Mouse (Mus musculus) kidney, postnatal 36 days (tissue): ENCODE results near the gene Ntm.

Experiments used
- DNase-seq, 2 experiments: peaks; one replicate each; pipeline ENCODE4 v3.0.0; 2021 to 2022; ENCODE audit warnings: mixed read lengths in 2 of 2

Ntm gene

GRCm38 (mm10) chr9:29754374-29754773, 208.6 kb downstream of the Ntm start:
- no peak for DNase-seq

GRCm38 (mm10) chr9:29751396-29751795, 211.5 kb downstream of the Ntm start:
- DNase-seq = peak; percentile 22 to 55

- peak; percentile 18 to 51 for DNase-seq
Observed at GRCm38 (mm10) chr9:29750371-29751014, 212.4 kb downstream of the Ntm start.

- DNase-seq = no peak
Observed at GRCm38 (mm10) chr9:29748070-29748469, 214.9 kb downstream of the Ntm start.

GRCm38 (mm10) chr9:29738835-29739526, 224.0 kb downstream of the Ntm start:
- DNase-seq = no peak

- peak in 1 of 2 experiments; percentile 12 for DNase-seq
Observed at GRCm38 (mm10) chr9:29736031-29736430, 226.9 kb downstream of the Ntm start.

GRCm38 (mm10) chr9:29732895-29733294, 230.0 kb downstream of the Ntm start:
- no peak for DNase-seq

GRCm38 (mm10) chr9:29731672-29732071, 231.3 kb downstream of the Ntm start:
- DNase-seq = no peak

GRCm38 (mm10) chr9:29727540-29728432, 235.2 kb downstream of the Ntm start:
- no peak for DNase-seq

- no peak for DNase-seq
Observed at GRCm38 (mm10) chr9:29721461-29721860, 241.5 kb downstream of the Ntm start.

- no peak for DNase-seq
Observed at GRCm38 (mm10) chr9:29716795-29717194, 246.1 kb downstream of the Ntm start.

- DNase-seq = no peak
Observed at GRCm38 (mm10) chr9:29698276-29698675, 264.7 kb downstream of the Ntm start.

- no peak for DNase-seq
Observed at GRCm38 (mm10) chr9:29694151-29694550, 268.8 kb downstream of the Ntm start.

- no peak for DNase-seq
Observed at GRCm38 (mm10) chr9:29691186-29691855, 271.6 kb downstream of the Ntm start.

- DNase-seq = peak in 1 of 2 experiments; percentile 14
Observed at GRCm38 (mm10) chr9:29682224-29682623, 280.7 kb downstream of the Ntm start.

GRCm38 (mm10) chr9:29680677-29681076, 282.3 kb downstream of the Ntm start:
- DNase-seq = no peak

GRCm38 (mm10) chr9:29673911-29674310, 289.0 kb downstream of the Ntm start:
- peak; percentile 14 to 60 for DNase-seq

- no peak for DNase-seq
Observed at GRCm38 (mm10) chr9:29671861-29672260, 291.1 kb downstream of the Ntm start.

GRCm38 (mm10) chr9:29663286-29663685, 299.7 kb downstream of the Ntm start:
- no peak for DNase-seq

- peak; percentile 26 to 67 for DNase-seq
Observed at GRCm38 (mm10) chr9:29661468-29662145, 301.3 kb downstream of the Ntm start.

- DNase-seq = no peak
Observed at GRCm38 (mm10) chr9:29660059-29660613, 302.8 kb downstream of the Ntm start.
